Mouse (Mus musculus) 416B (cell line): ENCODE measurements around the gene Glrb.
A peak's percentile ranks its signal among the peaks of the same experiment; 100 is the strongest.

Experiments
- DNase-seq: peaks from one replicate; pipeline ENCODE4 v3.0.0; 2011; ENCODE audit warnings: low read depth

The Glrb gene

GRCm38 (mm10) chr3:80823975-80824374 is 89.5 kb downstream of the Glrb start:
- no peak for DNase-seq

- no peak for DNase-seq
Observed at GRCm38 (mm10) chr3:80818619-80819018, 94.8 kb downstream of the Glrb start.

GRCm38 (mm10) chr3:80813734-80814133 is 99.7 kb downstream of the Glrb start:
- DNase-seq = no peak

- no peak for DNase-seq
Observed at GRCm38 (mm10) chr3:80812237-80812636, 101.2 kb downstream of the Glrb start.

- DNase-seq = peak; percentile 27
Observed at GRCm38 (mm10) chr3:80805327-80805726, 108.1 kb downstream of the Glrb start.

GRCm38 (mm10) chr3:80803811-80804210 is 109.6 kb downstream of the Glrb start:
- no peak for DNase-seq

- no peak for DNase-seq
Observed at GRCm38 (mm10) chr3:80803211-80803610, 110.2 kb downstream of the Glrb start.

GRCm38 (mm10) chr3:80802596-80803081 is 110.8 kb downstream of the Glrb start, which contains the start of gene Gria2:
Gria2 (minus strand) TSS chr3:80802835.
- peak; percentile 30 for DNase-seq

GRCm38 (mm10) chr3:80801827-80802310 is 111.6 kb downstream of the Glrb start:
- no peak for DNase-seq

- DNase-seq = no peak
Observed at GRCm38 (mm10) chr3:80800995-80801826, 112.2 kb downstream of the Glrb start.

- DNase-seq = peak; percentile 73
Observed at GRCm38 (mm10) chr3:80800299-80800994, 113.0 kb downstream of the Glrb start.

GRCm38 (mm10) chr3:80797935-80798334 is 115.5 kb downstream of the Glrb start:
- DNase-seq = no peak

- DNase-seq = no peak
Observed at GRCm38 (mm10) chr3:80796764-80797163, 116.7 kb downstream of the Glrb start.

GRCm38 (mm10) chr3:80795284-80795683 is 118.2 kb downstream of the Glrb start:
- DNase-seq = no peak
